Mouse (Mus musculus) lung, postnatal 0 days (tissue): Measurements from ENCODE around the gene Zswim9. TPM values are rescaled to one million over a fixed set of nuclear protein-coding genes. Genes with fewer than 3 reads are reported as not detected.

Experiments used
- ATAC-seq: fragments of 200-750 bp; cut with Nextera tagmentation; 2 replicates; pipeline ENCODE4 v1.8.0; 2017; ENCODE audit warnings: moderate library complexity
- DNase-seq: peaks from one replicate; pipeline ENCODE4 v3.0.0-alpha.2; 2016; ENCODE audit warnings: low spot score
- H3K27ac ChIP-seq: fragments of 300-500 bp; sonication (generic); 2 replicates; pipeline ENCODE4 v1.5.1; 2014; ENCODE audit warnings: antibody characterized with exemption, mild to moderate bottlenecking, low read length, mixed read lengths
- H3K27me3 ChIP-seq: fragments of 300-500 bp; sonication (generic); replicated peaks from 2 replicates; pipeline ENCODE4 v1.6.1; 2014; ENCODE audit warnings: low read length, mixed read lengths; ENCODE audit not compliant: insufficient read depth
- H3K36me3 ChIP-seq: fragments of 300-500 bp; sonication (generic); 2 replicates; pipeline ENCODE4 v1.6.1; 2014; ENCODE audit warnings: low read length, mixed read lengths; ENCODE audit not compliant: insufficient read depth
- H3K4me1 ChIP-seq: fragments of 300-500 bp; sonication (generic); 2 replicates; pipeline ENCODE4 v1.6.1; 2014; ENCODE audit warnings: antibody characterized with exemption, low read depth, low read length, mixed read lengths; ENCODE audit not compliant: insufficient read depth
- H3K4me2 ChIP-seq: fragments of 300-500 bp; sonication (generic); replicated peaks from 2 replicates; pipeline ENCODE4 v1.6.1; 2014; ENCODE audit warnings: low read depth, mild to moderate bottlenecking, low read length, moderate library complexity, mixed read lengths
- H3K4me3 ChIP-seq: fragments of 300-500 bp; sonication (generic); 2 replicates; pipeline ENCODE4 v1.5.1; 2014; ENCODE audit warnings: low read depth, low read length
- H3K9ac ChIP-seq: fragments of 300-500 bp; sonication (generic); replicated peaks from 2 replicates; pipeline ENCODE4 v1.6.1; 2014; ENCODE audit warnings: low read depth, mild to moderate bottlenecking
- H3K9me3 ChIP-seq: fragments of 300-500 bp; sonication (generic); 2 replicates; pipeline ENCODE4 v1.6.1; 2016; ENCODE audit warnings: low read length, mixed read lengths
- CTCF ChIP-seq: IDR thresholded peaks from 2 replicates; pipeline ENCODE4 v1.5.1; 2016; ENCODE audit warnings: antibody characterized with exemption, mild to moderate bottlenecking
- EP300 ChIP-seq: IDR thresholded peaks from 2 replicates; pipeline ENCODE4 v1.6.1; 2016; ENCODE audit warnings: antibody characterized with exemption, mild to moderate bottlenecking, control low read depth
- WGBS: fragments of 180-500 bp; shearing (Covaris S2); extraction: QIAGEN DNeasy Blood & Tissue Kit; methylation state at CpG from one replicate; pipeline ENCODE4 v1.1.7; 2014; 5-methylcytosine and 5-hydroxymethylcytosine counted together
- polyA plus RNA-seq: library from polyadenylated mRNA; unstranded; fragments of >200 nt; fragmentation: Nextera tagmentation; extraction: Ambion mirVana; gene quantifications from 2 replicates; pipeline ENCODE4 v1.2.1, GENCODE M21; 2015

Zswim9 gene
- polyA plus RNA-seq, 1 experiment from 2014 or later, result 5.5 TPM

DNA sequence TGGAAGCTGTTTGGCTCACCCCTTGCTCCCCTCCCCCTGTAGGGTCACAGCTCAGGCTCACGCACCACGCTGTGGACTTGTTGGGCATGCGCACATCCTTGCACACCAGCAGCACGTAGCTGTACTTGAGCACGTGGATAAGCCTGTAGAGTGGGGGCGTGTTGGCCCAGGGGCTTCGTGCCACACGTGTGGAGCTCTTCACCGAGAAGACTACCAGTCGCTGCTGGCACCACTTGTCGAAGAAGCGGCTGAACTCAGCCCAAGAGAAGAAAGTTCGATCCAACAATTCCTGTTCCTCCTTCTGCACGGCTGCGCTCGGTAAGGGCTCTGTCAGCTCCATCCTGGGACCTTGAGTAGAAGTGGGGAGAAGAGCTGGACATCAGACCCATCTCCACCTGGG, 1.4 kb downstream of the Zswim9 start, which contains the start of gene Lig1:
Lig1 (plus strand) TSS at position 203 of the 400 bp plus-strand sequence.
- no peaks in the 10 kb centered on the region for H3K36me3 ChIP-seq

DNA sequence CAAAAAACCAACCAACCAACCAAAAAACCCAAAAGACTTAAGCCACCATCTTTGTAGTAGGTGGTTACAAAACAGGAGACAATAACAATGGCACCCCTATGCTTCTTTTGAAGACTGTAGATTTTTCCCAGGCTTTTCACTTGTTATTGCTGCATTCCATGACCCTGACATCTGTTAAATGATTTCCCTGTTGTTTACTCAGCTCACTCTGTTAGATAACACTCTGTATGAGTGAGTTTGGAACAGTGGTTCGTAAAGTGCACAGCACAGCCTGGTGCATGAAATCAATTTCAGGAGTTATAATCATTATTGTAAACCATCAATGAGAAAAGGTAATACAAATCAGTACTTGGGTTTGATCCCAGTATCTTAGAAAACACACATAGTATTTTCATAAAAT, 6.8 kb downstream of the Zswim9 start:
- H3K4me1 ChIP-seq, result no peaks in the 10 kb centered on the region
- no peaks in the 10 kb centered on the region for H3K36me3 ChIP-seq
- no peak for DNase-seq
- no peak overlapping the region for H3K4me3 ChIP-seq
- H3K9me3 ChIP-seq, result no peaks in the 10 kb centered on the region
- H3K27me3 ChIP-seq, result no peaks in the 10 kb centered on the region
- H3K9ac ChIP-seq, result no peak overlapping the region
- ATAC-seq, result no peak
- H3K4me2 ChIP-seq, result no peak overlapping the region
- 50% methylated on average over 1 of the region's 1 CpGs for WGBS
- no peak for TF ChIP-seq EP300
- TF ChIP-seq CTCF, result no peak
- no peak overlapping the region for H3K27ac ChIP-seq

More for the DNA sequence above, 1.4 kb downstream of the Zswim9 start, which contains the start of gene Lig1:
- WGBS, result 97% methylated on average over 16 of the region's 16 CpGs
- TF ChIP-seq EP300, result no peak
- no peak for TF ChIP-seq CTCF
- peak within 1 kb of the TSS; percentile 26; the same call in 1 of the 2 replicates for H3K27ac ChIP-seq
- DNase-seq (no peak), ATAC-seq (no peak)
- H3K27me3 ChIP-seq, result no peaks in the 10 kb centered on the region
- H3K4me2 ChIP-seq, result peak within 1 kb of the TSS; percentile 77
- H3K4me3 ChIP-seq, result peak within 1 kb of the TSS; percentile 76
- no peaks in the 10 kb centered on the region; the same call in 1 of the 2 replicates for H3K4me1 ChIP-seq
- H3K9ac ChIP-seq, result peak within 1 kb of the TSS; percentile 56
- no peaks in the 10 kb centered on the region for H3K9me3 ChIP-seq

DNA sequence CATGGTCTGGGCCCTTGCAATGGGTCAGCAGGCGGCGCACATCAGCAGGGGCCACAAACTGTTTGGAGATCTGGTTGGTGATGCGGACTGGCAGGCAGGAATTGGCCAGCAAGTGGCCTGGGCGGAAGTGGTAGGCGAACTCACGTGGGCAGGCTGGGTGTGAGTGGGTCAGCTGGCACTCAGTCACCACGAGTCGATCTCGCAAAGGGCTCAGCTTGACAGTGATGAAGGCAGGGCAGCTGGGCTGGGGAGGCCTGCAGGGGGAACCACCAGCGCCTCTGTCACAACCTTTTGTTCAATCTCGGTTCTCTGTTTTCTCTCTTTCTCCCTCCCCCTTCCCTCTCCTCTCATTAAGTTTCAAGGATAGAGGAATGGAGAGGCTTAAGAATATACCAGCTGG, 9.1 kb downstream of the Zswim9 start:
- Histone ChIP-seq H3K9ac (no peak overlapping the region), H3K36me3 (no peaks in the 10 kb centered on the region), H3K4me1 (no peaks in the 10 kb centered on the region), H3K27me3 (no peaks in the 10 kb centered on the region), H3K9me3 (no peaks in the 10 kb centered on the region), H3K27ac (no peak overlapping the region), H3K4me2 (no peak overlapping the region), H3K4me3 (no peak overlapping the region)
- WGBS, result 74% methylated on average over 11 of the region's 11 CpGs
- TF ChIP-seq EP300 (no peak), CTCF (no peak; the same call in 1 of the 2 replicates)
- peak; percentile 34 for DNase-seq
- ATAC-seq, result peak; percentile 66

DNA sequence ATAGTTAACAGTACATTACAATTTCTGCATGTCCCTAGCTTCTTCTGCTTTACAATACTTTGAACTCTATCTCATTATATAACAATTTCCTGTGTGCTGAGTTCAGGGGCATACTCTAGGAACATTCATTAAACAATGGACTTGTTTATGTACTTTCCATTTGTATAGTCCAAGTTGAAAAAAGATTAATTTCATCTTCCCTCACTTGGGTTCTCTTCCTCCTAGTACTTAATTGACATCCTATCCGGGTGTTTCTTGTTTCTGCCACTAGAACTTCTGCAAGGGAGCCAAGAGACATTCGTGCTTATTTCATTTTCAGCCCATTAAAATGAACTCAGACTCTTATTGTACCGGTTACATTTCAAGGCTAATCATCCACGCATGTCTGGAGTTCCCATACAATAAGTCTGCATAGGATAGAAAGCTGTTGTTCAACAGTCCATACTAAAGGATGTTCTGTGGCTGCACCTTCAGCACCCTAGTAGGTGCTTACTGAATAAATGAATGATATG, 9.7 kb downstream of the Zswim9 start:
- no peak overlapping the region for H3K4me3 ChIP-seq
- H3K9me3 ChIP-seq, result no peaks in the 10 kb centered on the region
- DNase-seq (peak; percentile 55), ATAC-seq (peak; percentile 66)
- WGBS, result 58% methylated on average over 4 of the region's 4 CpGs
- H3K9ac ChIP-seq, result no peak overlapping the region
- TF ChIP-seq EP300 (no peak), CTCF (no peak)
- H3K4me1 ChIP-seq, result no peaks in the 10 kb centered on the region
- H3K4me2 ChIP-seq, result no peak overlapping the region
- H3K27me3 ChIP-seq, result no peaks in the 10 kb centered on the region
- no peaks in the 10 kb centered on the region for H3K36me3 ChIP-seq
- H3K27ac ChIP-seq, result no peak overlapping the region

DNA sequence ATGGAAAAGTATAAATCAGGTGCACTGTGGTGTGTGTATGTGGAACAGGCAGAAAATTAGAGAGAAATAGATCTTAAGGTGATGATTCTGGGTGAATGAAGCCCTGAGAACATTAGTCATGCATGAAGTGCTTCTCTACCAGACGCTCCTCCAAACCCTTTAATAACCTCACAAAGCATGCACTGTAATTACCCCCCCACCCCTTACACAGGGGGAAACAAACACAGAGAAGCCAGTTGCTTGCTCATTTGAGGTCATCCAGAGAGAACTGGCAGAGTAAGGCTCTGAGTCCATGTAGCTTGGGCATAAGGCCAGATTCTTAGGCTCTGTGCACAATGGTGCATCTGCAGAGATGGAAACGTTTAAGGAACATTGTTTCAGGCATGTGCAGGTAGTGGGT, 14.1 kb downstream of the Zswim9 start:
- H3K27me3 ChIP-seq, result no peaks in the 10 kb centered on the region
- ATAC-seq (no peak), DNase-seq (no peak)

DNA sequence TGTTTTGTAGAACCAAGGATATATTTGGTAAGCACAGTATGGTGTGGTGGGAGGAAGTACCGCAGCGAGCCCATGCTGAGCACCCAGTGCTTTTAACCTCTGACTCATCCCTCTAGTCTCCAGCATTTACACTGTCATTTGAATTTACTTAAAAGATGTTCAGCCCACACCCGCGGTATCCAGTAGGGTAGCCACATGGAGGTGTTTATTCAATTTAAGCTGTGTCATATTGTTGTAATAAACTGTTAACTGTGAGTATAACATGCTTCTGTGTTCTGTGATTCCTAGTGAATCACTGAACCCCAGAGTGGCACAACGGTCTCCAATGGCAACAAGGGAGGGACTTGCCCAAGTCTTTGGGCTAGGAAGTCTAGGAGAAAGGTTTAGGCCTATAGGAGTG, 14.7 kb downstream of the Zswim9 start:
- H3K4me2 ChIP-seq, result no peak overlapping the region
- H3K27ac ChIP-seq, result no peak overlapping the region
- no peaks in the 10 kb centered on the region for H3K27me3 ChIP-seq
- WGBS, result 77% methylated on average over 5 of the region's 5 CpGs
- DNase-seq (no peak), ATAC-seq (no peak)
- H3K9ac ChIP-seq, result no peak overlapping the region
- H3K4me1 ChIP-seq, result no peaks in the 10 kb centered on the region
- H3K36me3 ChIP-seq, result no peaks in the 10 kb centered on the region
- TF ChIP-seq CTCF, result no peak
- TF ChIP-seq EP300, result no peak
- H3K9me3 ChIP-seq, result no peaks in the 10 kb centered on the region
- H3K4me3 ChIP-seq, result no peak overlapping the region

More for the DNA sequence above, 14.1 kb downstream of the Zswim9 start:
- no peak overlapping the region for H3K4me3 ChIP-seq
- H3K36me3 ChIP-seq, result no peaks in the 10 kb centered on the region
- H3K27ac ChIP-seq, result no peak overlapping the region
- H3K9me3 ChIP-seq, result no peaks in the 10 kb centered on the region
- no peaks in the 10 kb centered on the region for H3K4me1 ChIP-seq
- H3K9ac ChIP-seq, result no peak overlapping the region
- no peak for TF ChIP-seq EP300
- no peak for TF ChIP-seq CTCF
- H3K4me2 ChIP-seq, result no peak overlapping the region
- WGBS, result 72% methylated on average over 2 of the region's 2 CpGs
